Mouse (Mus musculus): ENCODE results near the gene Plcb3. TPM values are rescaled to one million over a fixed set of nuclear protein-coding genes. Genes with fewer than 3 reads are reported as not detected.

Plcb3 gene
- polyA plus RNA-seq (2014; fragmentation: Illumina TruSeq; extraction: RNeasy Lipid Tissue Mini Kit (QIAGEN cat#74804); ENCODE audit: low read depth, low replicate concordance): 1.5 TPM

GRCm38 (mm10) chr19:6975537-6976521 lies at the start of gene Plcb3:
Plcb3 (minus strand) TSS chr19:6976470.

GRCm38 (mm10) chr19:7019191-7019590 lies 42.9 kb upstream of the Plcb3 start, which contains the start of gene Fermt3:
Fermt3 (minus strand) TSS chr19:7019469.

GRCm38 (mm10) chr19:6996006-6996405 lies 19.7 kb upstream of the Plcb3 start, which contains the start of the genes Nudt22 and Trpt1:
Nudt22 (minus strand) TSS chr19:6996117.
Trpt1 (plus strand) TSS chr19:6996131.

GRCm38 (mm10) chr19:6992011-6992858 lies 16.0 kb upstream of the Plcb3 start, which contains the start of gene Dnajc4:
Dnajc4 (minus strand) TSS chr19:6992572.

GRCm38 (mm10) chr19:6987061-6987903 lies 11.0 kb upstream of the Plcb3 start, which contains the start of gene Vegfb:
Vegfb (minus strand) TSS chr19:6987651.

GRCm38 (mm10) chr19:6980381-6981093 lies 4.3 kb upstream of the Plcb3 start, which contains the start of gene Fkbp2:
Fkbp2 (minus strand) TSS chr19:6980501.

GRCm38 (mm10) chr19:6974211-6975205 lies 1.8 kb downstream of the Plcb3 start, which contains the start of gene Ppp1r14b:
Ppp1r14b (plus strand) TSS chr19:6974968.

GRCm38 (mm10) chr19:6942249-6942691 lies 34.0 kb downstream of the Plcb3 start, which contains the start of gene Gpr137:
Gpr137 (minus strand) TSS chr19:6942480.

GRCm38 (mm10) chr19:6941372-6942248 lies 34.7 kb downstream of the Plcb3 start, which contains the start of gene Bad:
Bad (plus strand) TSS chr19:6941861.

GRCm38 (mm10) chr19:6934195-6934977 lies 41.9 kb downstream of the Plcb3 start, which contains the start of gene Kcnk4:
Kcnk4 (minus strand) TSS chr19:6934515.

GRCm38 (mm10) chr19:6925307-6925573 lies 51.0 kb downstream of the Plcb3 start, which contains the start of gene Catsperz:
Catsperz (minus strand) TSS chr19:6925380.

GRCm38 (mm10) chr19:6921647-6922567 lies 54.4 kb downstream of the Plcb3 start, which contains the start of gene Esrra:
Esrra (minus strand) TSS chr19:6921813.

GRCm38 (mm10) chr19:6909507-6910289 lies 66.6 kb downstream of the Plcb3 start, which contains the start of the genes Trmt112 and Prdx5:
Trmt112 (plus strand) TSS chr19:6909698.
Prdx5 (minus strand) TSS chr19:6910106.

Measured in liver, adult 10 weeks (tissue).